In the genomic region with DNA sequence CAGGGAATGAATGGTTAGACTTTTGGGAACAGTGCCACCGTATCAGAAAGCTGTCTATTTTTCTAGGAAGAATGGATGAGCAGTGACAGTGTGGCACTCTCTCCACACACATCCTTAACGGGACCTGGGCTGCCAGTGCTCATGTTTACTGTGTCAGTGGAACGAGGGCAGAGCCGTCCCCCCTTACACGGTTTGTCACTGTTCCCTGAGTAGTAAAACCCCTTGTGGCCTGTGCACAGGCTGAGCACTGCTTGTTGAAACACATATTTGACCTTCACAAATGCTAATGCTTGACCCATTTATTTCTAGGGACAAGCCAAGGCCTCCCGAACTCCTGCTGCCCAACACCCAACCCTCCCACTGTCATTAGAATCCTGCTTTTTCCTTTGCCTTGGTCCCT, we compare ENCODE assay signal across 11 mouse cellular contexts.
"Had no signal": no experiment of that assay in that cellular context is flagged by ENCODE, and none has a peak within 500 bp of the region (broad histone marks: within the 10 kb centered on the region; RNA-seq: fewer than 3 reads in every experiment).

No protein-coding gene starts in this region.

- H3K4me2 ChIP-seq: liver, embryonic 13.5 days; midbrain, embryonic 12.5 days; neural tube, embryonic 13.5 days had no signal

- H3K4me1 ChIP-seq: liver, embryonic 13.5 days; midbrain, embryonic 12.5 days had no signal

- H3K4me3 ChIP-seq: left cerebral cortex, adult 2 months; liver, embryonic 13.5 days; midbrain, embryonic 12.5 days; neural tube, embryonic 13.5 days had no signal

- H3K27me3 ChIP-seq: liver, embryonic 13.5 days; midbrain, embryonic 12.5 days; neural tube, embryonic 13.5 days had no signal

- DNase-seq: kidney, postnatal 25 days; liver; liver, embryonic 13.5 days; liver, postnatal 0 days; right cerebral cortex, adult 18-20 months; right cerebral cortex, postnatal 25 days; thymus, postnatal 36 days had no signal

- H3K27ac ChIP-seq: left cerebral cortex, adult 2 months; liver, embryonic 13.5 days; midbrain, embryonic 12.5 days; neural tube, embryonic 13.5 days had no signal

- H3K9me3 ChIP-seq: liver, embryonic 13.5 days; midbrain, embryonic 12.5 days; neural tube, embryonic 13.5 days had no signal

- H3K9ac ChIP-seq: liver, embryonic 13.5 days; liver, postnatal 0 days; midbrain, embryonic 12.5 days; neural tube, embryonic 13.5 days had no signal

- H3K36me3 ChIP-seq: liver, embryonic 13.5 days; midbrain, embryonic 12.5 days; neural tube, embryonic 13.5 days had no signal

- ATAC-seq: liver, postnatal 0 days; midbrain, embryonic 16.5 days had no signal
